ENCODE assay signal across 8 mouse cellular contexts in genomic region chr9:88438555-88439237, GRCm38 (mm10). TPM values are rescaled to one million over a fixed set of nuclear protein-coding genes. Genes with fewer than 3 reads are reported as not detected.
DNase-seq lines count a peak whose midpoint lies in the region; ATAC-seq lines count a peak whose summit lies in the region.

Gene Snx14, minus strand, starts transcription at chr9:88438958.

- no peaks in the 10 kb centered on the region for H3K36me3 ChIP-seq in hindbrain, embryonic 11.5 days (ENCODE audit: control insufficient read depth, insufficient read depth, low read length)

- peak; percentile 98 for ATAC-seq in hindbrain, embryonic 11.5 days (ENCODE audit: low FRiP score)

- under 1% methylated on average over 62 of the region's 62 CpGs for WGBS in hindbrain, embryonic 11.5 days

- peak within 1 kb of the TSS; percentile 71 for H3K4me3 ChIP-seq in hindbrain, embryonic 11.5 days (ENCODE audit: low read depth, low read length)

- no peaks in the 10 kb centered on the region for H3K27me3 ChIP-seq in hindbrain, embryonic 11.5 days (ENCODE audit: control insufficient read depth, insufficient read depth, low read length)

- H3K9me3 ChIP-seq in hindbrain, embryonic 11.5 days (ENCODE audit: control insufficient read depth, low read length): no peaks in the 10 kb centered on the region

- peak within 1 kb of the TSS; percentile 92 for H3K4me2 ChIP-seq in hindbrain, embryonic 11.5 days (replicated peaks; ENCODE audit: low read depth, low read length)

- no peaks in the 10 kb centered on the region for H3K4me1 ChIP-seq in hindbrain, embryonic 11.5 days (replicated peaks; ENCODE audit: control insufficient read depth, insufficient read depth, low read length)

- H3K27ac ChIP-seq in hindbrain, embryonic 11.5 days (ENCODE audit: low read depth, low read length): peak within 1 kb of the TSS; percentile 79

- DNase-seq in Muller cell, postnatal 12 days (ENCODE audit: inconsistent ontology term): peak; percentile 99
- peak; percentile 97 for DNase-seq in cerebellum, adult 9-11 months
- peak; percentile 96 to 98 for DNase-seq in frontal cortex, adult 2 months (ENCODE audit: extremely low spot score in 1 of 2, low spot score in 1 of 2)
- DNase-seq in hindbrain, embryonic 11.5 days (ENCODE audit: low spot score): peak; percentile 94
- DNase-seq in layer of hippocampus, postnatal 10 days (ENCODE audit: low spot score in 2 of 2): peak; percentile 96 to 98
- DNase-seq in lung, postnatal 10 days: peak; percentile 98
- DNase-seq in ovary, postnatal 36 days (ENCODE audit: low spot score): peak; percentile 98
- DNase-seq in thymus, postnatal 25 days: peak; percentile 94

- H3K9ac ChIP-seq in hindbrain, embryonic 11.5 days (ENCODE audit: low read depth, low read length): peak within 1 kb of the TSS; percentile 79

RNA-seq across cellular contexts. Expression of gene Snx14, which starts in this region (rescaled TPM):
- 46.2 and 53.4 TPM in 2 replicates for polyA plus RNA-seq in frontal cortex, adult 2 months (2012; rRNA removed)
- 19.2 and 22.4 TPM in 2 replicates for polyA plus RNA-seq in hindbrain, embryonic 11.5 days (2014; fragmentation: Nextera tagmentation; extraction: Ambion mirVana)
- 10 to 100 TPM; 49.0 to 52.6 TPM for total RNA-seq in layer of hippocampus, postnatal 10 days (2021)

Comparison
In these comparisons a context has a peak if more than half of its experiments do, and no peak if none do; other contexts are left out.
1. Peak in every context shown above with its lines: DNase-seq, ATAC-seq, H3K4me3 ChIP-seq and H3K27ac ChIP-seq.